Mouse (Mus musculus) embryonic fibroblast, embryonic 13.5 days (primary cell): ENCODE results near the gene Klhdc10.

Source experiments
- CTCF ChIP-seq: IDR thresholded peaks from 2 replicates; pipeline ENCODE4 v1.5.1; 2011; ENCODE audit warnings: mild to moderate bottlenecking, control low read depth, low read length, moderate library complexity, borderline replicate concordance; ENCODE audit not compliant: insufficient read depth
- POLR2A ChIP-seq: IDR thresholded peaks from 2 replicates; pipeline ENCODE4 v1.6.1; 2011; ENCODE audit warnings: low read depth, mild to moderate bottlenecking, control low read depth, low read length, moderate library complexity

DNA sequence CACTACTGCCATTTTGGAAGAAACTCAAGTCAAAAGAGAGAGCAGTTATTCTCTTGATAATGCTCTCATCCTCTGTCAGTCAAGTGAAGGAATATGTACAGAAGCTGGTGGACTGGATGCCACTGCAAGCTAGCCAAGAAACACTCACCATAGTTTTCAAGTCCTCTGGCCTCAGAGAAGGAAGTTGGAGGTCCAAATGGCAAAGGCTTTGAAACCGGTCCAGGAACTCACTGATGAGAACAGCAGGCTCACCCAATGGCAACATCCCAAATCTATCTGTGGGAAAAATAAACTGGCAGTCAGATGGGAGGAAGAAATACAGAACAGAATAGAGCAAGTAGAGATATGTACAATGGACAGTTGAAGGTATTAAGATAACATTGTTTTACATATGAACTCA, 25.9 kb upstream of the Klhdc10 start:
- TF ChIP-seq CTCF (no peak), POLR2A (no peak)
